Mouse (Mus musculus) lung, postnatal 36 days (tissue): ENCODE results near the gene Xylb.

Experiments
- DNase-seq: peaks from one replicate; pipeline ENCODE4 v3.0.0; 2022; ENCODE audit warnings: mixed read lengths

Xylb gene

GRCm38 (mm10) chr9:119357331-119358057 is at the start of gene Xylb:
Xylb (plus strand) TSS chr9:119357381.
- peak; percentile 98 for DNase-seq

DNA sequence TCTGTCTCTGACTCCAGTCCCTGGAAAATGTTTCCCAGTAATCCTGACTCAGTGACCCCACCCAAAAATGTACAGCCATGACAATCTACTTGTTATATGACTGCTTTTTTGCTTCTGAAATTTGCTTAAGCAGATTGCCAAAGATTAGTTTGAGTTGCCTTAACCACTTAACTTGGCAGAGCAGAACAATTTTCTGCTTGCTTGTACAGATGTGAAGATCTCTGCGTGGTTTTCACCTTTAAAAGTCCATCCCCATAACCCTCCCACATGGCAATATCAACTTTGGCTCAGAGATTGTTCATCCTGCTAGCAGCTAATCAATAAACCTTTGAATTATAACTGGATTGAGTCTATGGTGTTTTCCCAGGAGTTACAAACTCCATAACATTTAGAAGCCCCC is 48.1 kb upstream of the Xylb start:
- DNase-seq, result no peak

- no peak for DNase-seq
These were observed 44.1 kb upstream of the Xylb start for GRCm38 (mm10) chr9:119313096-119313495.

GRCm38 (mm10) chr9:119318891-119319290 is 38.3 kb upstream of the Xylb start:
- DNase-seq, result no peak

DNA sequence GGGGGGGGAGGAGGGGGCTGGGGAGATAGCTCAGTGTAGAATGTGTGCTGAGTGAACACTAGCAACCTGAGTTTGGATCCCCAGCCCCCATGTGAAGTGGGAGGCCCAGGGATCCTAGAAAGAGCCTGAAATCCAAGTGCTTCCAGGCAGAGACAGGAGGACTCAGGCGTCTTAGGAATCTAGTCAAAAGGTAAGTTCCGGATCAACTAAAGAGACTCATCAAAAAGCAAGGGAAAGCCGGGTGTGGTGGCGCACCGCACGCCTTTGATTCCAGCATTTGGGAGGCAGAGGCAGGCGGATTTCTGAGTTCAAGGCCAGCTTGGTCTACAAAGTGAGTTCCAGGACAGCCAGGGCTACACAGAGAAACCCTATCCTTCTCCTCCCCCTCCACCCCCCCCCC is 36.7 kb upstream of the Xylb start:
- DNase-seq, result no peak

DNA sequence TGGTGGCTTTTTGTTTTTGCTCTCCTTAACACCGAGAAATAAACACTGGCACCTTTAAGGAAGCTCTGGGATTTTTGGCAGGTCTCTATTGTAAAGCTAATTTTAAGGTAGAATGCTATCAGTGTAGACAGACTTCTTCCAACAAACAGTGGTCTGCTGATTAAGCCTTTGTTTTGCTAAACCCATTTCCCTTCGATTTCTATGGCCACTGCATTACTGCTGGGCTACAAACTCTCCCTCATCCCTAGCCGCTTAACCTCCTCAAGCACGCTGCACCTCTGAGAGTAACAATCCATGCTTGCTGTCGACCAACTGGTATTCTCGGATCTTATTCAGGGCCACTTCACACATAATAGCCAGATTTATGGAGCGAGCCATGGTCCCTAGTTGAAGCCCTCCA is 36.2 kb upstream of the Xylb start:
- DNase-seq, result no peak

DNA sequence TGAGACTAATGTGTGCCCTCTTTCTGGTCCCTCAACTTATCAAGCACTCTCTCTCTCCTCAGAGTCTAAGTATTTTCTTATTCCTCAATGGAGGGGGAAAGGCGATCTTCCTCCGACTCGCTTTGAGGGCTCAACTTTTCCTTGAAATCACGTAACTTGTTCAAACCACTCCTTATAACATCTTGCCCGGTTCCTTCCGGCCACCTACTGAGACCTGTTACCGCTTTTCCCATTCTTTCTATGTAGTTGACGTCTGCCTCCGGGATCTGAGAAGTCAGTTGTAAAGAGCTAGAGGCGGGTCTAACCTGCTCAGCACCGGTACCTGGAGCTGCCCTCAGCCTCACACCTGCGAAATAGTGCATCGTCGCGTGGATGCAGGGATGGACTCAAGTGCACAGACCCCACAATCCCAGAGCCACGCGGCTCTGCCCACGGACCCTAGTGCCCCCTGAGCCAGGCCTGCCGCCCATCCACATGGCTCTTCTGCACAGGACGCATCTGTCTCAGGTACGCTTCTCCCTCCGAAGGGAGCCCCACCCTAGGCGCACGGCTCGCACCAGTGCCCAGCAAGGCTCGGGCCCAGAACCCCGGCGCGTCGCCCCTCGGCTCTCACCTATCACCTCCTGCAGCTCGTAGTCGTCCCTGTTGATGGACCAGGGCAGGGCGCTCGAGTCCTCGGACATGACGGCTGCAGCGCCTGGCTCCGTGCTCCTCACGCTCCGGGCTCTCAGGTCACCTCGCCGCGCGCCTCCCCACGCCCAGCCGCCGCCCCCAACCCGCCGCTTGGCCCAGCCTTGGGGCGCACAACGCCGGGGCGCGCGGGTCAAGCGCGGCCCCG is 35.6 kb upstream of the Xylb start:
- DNase-seq, result no peak

DNA sequence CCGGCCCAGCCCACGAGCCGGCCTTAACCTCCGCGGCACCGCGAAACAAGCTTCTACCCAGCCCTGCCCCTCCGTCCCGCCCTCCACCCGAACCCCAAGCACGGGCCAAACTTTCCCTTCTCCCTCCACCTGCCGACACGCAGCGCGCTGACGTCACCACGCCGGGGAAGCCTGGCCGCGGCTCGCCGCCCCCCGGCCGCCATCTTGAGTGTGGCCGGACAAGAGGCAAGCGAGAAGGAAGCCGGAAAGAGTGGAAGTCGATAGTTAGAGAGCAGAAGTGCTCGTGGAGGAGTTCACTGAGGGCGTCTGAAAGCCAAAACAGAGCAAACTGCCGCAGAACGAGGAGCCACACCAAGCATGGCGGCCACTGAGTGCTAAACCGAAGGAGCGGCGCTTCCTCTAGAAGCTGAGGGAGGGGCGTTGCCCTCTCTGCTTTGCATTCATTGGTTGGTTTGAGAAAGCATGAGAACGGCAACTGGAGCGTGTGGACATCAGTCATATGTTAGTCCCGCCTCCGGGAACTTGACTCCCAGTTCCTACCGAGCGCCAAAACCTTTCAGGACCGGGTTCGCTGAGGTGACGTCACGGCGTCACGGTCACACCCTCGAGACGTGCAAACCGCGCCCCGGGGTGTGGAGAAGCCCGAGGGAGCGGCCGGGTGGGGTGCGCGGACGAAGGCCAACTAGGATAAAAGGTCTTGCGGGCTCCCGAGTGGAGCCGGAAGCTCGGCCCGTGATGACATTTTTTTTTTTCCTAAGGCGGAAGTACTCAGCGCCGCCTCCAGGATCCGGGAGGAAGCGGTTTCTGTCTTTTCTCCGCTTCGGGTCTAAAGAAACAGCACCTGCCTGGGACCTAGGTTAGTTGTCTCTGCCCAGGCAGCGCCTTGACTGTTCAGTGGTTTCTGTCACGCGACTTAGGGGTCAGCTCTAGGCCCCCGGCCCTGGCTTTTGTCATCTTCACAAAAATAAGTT is 34.6 kb upstream of the Xylb start, which contains the start of gene Oxsr1:
TSS of gene Oxsr1 (minus strand) at position 139 of the 971 bp plus-strand sequence.
- DNase-seq, result peak; percentile 100

DNA sequence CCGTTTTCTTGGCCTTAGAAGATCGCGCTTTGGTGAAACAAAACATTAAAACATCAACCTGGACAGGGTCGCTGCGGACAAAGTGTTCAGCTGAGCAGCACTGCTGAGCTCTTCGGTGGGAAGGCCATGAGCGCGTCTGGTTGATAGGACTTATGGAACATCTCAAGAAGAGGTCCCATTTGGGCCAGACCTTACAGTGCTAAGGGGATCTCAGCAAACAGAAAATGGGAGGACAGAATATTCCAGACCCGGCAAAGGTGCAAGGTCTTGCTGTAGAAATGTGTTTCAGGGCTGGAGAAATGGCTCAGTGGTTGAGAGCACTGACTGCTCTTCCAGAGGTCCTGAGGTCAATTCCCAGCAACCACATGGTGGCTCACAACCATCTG is 33.9 kb upstream of the Xylb start:
- DNase-seq, result peak; percentile 37

- DNase-seq, result no peak
These were observed 33.1 kb upstream of the Xylb start for GRCm38 (mm10) chr9:119324130-119324529.

- no peak for DNase-seq
These were observed 28.7 kb upstream of the Xylb start for GRCm38 (mm10) chr9:119328488-119328887.

GRCm38 (mm10) chr9:119330186-119330963 is 26.8 kb upstream of the Xylb start:
- DNase-seq, result peak; percentile 69

- DNase-seq, result peak; percentile 84
These were observed 22.9 kb upstream of the Xylb start for GRCm38 (mm10) chr9:119334324-119334723.

- no peak for DNase-seq
These were observed 22.3 kb upstream of the Xylb start for GRCm38 (mm10) chr9:119334834-119335233.

DNA sequence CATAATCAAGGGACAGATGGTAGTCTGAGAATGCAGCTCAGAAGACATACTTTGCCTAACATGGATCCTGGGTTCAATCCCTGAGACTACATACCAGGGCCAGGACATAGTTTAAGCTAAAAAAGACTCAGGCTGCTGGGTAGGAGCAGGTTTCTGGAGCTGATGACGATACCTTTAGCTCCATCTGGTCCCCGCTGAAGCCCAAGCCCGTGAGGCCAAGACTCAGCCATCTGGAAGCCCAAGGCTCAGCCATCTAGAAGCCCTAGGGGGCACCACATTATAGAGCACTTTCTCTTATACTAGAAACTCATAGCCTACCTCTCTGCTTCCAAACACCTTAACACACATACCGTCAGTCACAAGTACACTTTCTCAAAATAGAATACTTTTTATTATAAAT is 21.6 kb upstream of the Xylb start:
- DNase-seq, result no peak

- DNase-seq, result no peak
These were observed 19.3 kb upstream of the Xylb start for GRCm38 (mm10) chr9:119337842-119338241.

DNA sequence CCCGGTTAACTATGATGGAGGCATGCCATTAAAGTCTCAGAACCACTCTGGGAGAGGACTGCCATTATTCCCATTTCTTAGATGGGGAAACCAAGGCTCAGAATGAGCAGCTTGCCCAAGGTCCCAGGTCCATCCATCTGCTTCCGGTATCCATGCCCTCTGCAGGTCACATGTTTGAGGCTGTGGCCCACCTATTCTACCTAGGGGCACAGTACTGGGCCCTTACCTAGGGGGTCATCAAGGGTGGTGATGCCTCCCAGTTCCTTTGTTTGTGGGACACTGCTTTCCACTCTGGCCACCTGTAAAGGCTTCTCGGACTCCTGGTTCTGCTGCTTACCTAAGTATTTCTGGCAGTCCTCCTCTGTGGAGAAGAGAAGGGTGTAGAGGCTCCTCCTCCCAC is 18.8 kb upstream of the Xylb start:
- DNase-seq, result no peak

GRCm38 (mm10) chr9:119339106-119339505 is 18.1 kb upstream of the Xylb start:
- DNase-seq, result no peak

GRCm38 (mm10) chr9:119339558-119340211 is 17.5 kb upstream of the Xylb start, which contains the start of gene Acaa1a:
Acaa1a (plus strand) TSS chr9:119339676.
- peak; percentile 90 for DNase-seq

GRCm38 (mm10) chr9:119340212-119340580 is 17.0 kb upstream of the Xylb start:
- DNase-seq, result no peak
